Mouse (Mus musculus): ENCODE measurements around the gene Cln3. TPM values are rescaled to one million over a fixed set of nuclear protein-coding genes. Genes with fewer than 3 reads are reported as not detected.

Gene Cln3
- total and polyA plus RNA-seq, 3 experiments = 19.1 to 47.2 (median 20.7) TPM

DNA sequence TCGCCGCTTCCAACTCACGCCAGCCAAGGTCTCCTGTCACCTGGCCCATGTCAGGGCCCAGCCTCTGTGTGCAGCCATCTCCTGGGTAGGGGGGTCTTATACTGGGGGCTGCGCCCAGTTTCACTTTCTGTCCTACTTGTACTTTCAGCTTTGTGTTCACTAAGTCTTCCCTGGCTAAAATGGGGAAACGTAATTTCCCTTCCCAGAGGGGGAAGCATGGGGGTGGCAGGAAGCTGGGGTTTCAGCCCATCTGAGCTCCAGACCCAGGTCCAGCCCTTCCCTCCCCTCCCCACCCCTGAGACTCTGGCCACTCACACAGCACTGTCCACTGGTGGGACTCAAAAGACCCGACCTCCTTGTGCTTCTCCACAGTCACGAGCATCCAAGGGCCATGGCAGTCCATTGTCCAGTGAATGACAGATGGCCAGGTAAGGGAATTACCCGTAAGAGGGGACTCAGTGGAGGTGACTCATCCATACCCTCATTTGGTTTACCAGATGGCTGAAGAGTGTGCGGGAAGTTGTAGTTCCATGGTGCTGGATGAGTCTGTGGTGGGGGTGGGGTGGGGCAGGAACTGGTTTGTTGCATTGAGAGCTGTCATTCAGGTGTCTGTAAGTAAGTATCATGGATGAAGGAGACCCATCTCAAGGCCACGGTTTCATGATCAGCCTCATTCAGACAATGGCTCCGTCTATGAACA lies 9.4 kb upstream of the Cln3 start, which contains the start of gene Il27:
Gene Il27, minus strand, starts transcription at position 80 of the 700 bp plus-strand sequence.
- TF ChIP-seq ZNF384 (IDR thresholded peaks at IDR 0.05; ENCODE audit: low read depth, low read length) (no peak), ETS1 (conservative IDR thresholded peaks at IDR 0.05; ENCODE audit: low read depth, low read length) (peak; percentile 59), JUN (IDR thresholded peaks at IDR 0.05; ENCODE audit: insufficient read depth, low read depth, low read length) (no peak), BHLHE40 (IDR thresholded peaks at IDR 0.05; ENCODE audit: low read depth, low read length) (peak; percentile 70), CHD2 (IDR thresholded peaks at IDR 0.05; ENCODE audit: low read length) (peak; percentile 59), IRF4 (IDR thresholded peaks at IDR 0.05; ENCODE audit: low read depth, low read length) (peak; percentile 22; the same call in 1 of the 2 replicates)
- peaks cover 29 to 34% of the 10 kb centered on the region in 2 experiments for H3K4me1 ChIP-seq (ENCODE audit: control insufficient read depth in 1 of 2, insufficient read depth in 2 of 2)
- no peaks in the 10 kb centered on the region for H3K9me3 ChIP-seq (replicated peaks; ENCODE audit: low read length)
- H3K27me3 ChIP-seq (replicated peaks) = peaks cover 5% of the 10 kb centered on the region
- no peak within 1 kb of the TSS for H3K4me3 ChIP-seq (replicated peaks in 1 of 3; ENCODE audit: low read depth in 2 of 3, low read length in 2 of 3, poor library complexity in 1 of 3)
- no peaks in the 10 kb centered on the region for H3K36me3 ChIP-seq (replicated peaks in 1 of 2; ENCODE audit: control insufficient read depth in 1 of 2, insufficient read depth in 1 of 2, low read length in 1 of 2)
- no peaks in the 10 kb centered on the region for H3K79me2 ChIP-seq (replicated peaks; ENCODE audit: control insufficient read depth, extremely low read depth, insufficient read depth, poor library complexity, severe bottlenecking)
- in situ Hi-C loops (cut with MboI; ENCODE audit: low pct_ligation_motif_present, low pct_unique_long_range_greater_than_20kb, low sequenced_read_pairs) (no loop called here), dilution Hi-C loops (cut with MboI; ENCODE audit: extremely low pct_ligation_motif_present, extremely low pct_unique_long_range_greater_than_20kb, low sequenced_read_pairs) (no loop called here)
- DNase-seq (ENCODE audit: extremely low read depth) = peak; percentile 55
- H3K9ac ChIP-seq (ENCODE audit: insufficient read depth, low read depth) = no peak within 1 kb of the TSS
- H3K4me2 ChIP-seq (ENCODE audit: insufficient read depth, low read depth, poor library complexity, severe bottlenecking) = peak within 1 kb of the TSS; percentile 41
- H3K27ac ChIP-seq (ENCODE audit: insufficient read depth, low read depth) = no peak within 1 kb of the TSS

DNA sequence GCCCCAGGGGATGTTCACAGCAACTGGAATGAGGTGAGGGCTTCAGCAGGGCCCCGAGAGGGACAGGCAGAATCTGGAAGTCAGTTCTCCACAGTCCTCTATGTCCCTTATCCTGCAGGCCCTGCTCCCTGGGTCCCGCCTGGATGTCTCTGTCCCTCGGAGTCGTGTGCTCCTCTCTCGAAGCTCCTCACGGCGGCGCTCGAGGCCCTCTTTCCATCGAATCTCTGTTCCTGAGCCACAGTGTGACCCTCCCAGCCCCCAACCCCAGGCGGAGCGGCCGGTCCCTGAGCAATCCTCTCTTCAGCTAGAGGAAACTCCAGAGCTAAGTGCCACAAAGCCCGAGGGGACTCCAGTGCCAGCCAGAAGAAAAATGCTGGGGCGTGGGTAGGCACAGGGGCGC lies 2.2 kb upstream of the Cln3 start:
- peaks cover 2% of the 10 kb centered on the region for H3K27me3 ChIP-seq (replicated peaks)
- peaks cover 0 to 14% of the 10 kb centered on the region in 2 experiments for H3K36me3 ChIP-seq (replicated peaks in 1 of 2; ENCODE audit: control insufficient read depth in 1 of 2, insufficient read depth in 1 of 2, low read length in 1 of 2)
- H3K79me2 ChIP-seq (replicated peaks; ENCODE audit: control insufficient read depth, extremely low read depth, insufficient read depth, poor library complexity, severe bottlenecking) = no peaks in the 10 kb centered on the region
- peaks cover 9 to 29% of the 10 kb centered on the region in 2 experiments; a peak in 3 of 4 replicates for H3K4me1 ChIP-seq (ENCODE audit: control insufficient read depth in 1 of 2, insufficient read depth in 2 of 2)
- H3K9ac ChIP-seq (ENCODE audit: insufficient read depth, low read depth) = no peak overlapping the region
- dilution Hi-C loops (cut with MboI; ENCODE audit: extremely low pct_ligation_motif_present, extremely low pct_unique_long_range_greater_than_20kb, low sequenced_read_pairs) = no loop called here
- no peak overlapping the region for H3K4me2 ChIP-seq (ENCODE audit: insufficient read depth, low read depth, poor library complexity, severe bottlenecking)
- in situ Hi-C loops (cut with MboI; ENCODE audit: low pct_ligation_motif_present, low pct_unique_long_range_greater_than_20kb, low sequenced_read_pairs) = no loop called here
- H3K9me3 ChIP-seq (replicated peaks; ENCODE audit: low read length) = no peaks in the 10 kb centered on the region
- DNase-seq (ENCODE audit: extremely low read depth) = no peak
- H3K4me3 ChIP-seq (replicated peaks in 1 of 3; ENCODE audit: low read depth in 2 of 3, low read length in 2 of 3, poor library complexity in 1 of 3) = no peak overlapping the region
- H3K27ac ChIP-seq (ENCODE audit: insufficient read depth, low read depth) = no peak overlapping the region
- TF ChIP-seq SMC3 (IDR thresholded peaks at IDR 0.05; ENCODE audit: low read depth, low read length) (0 out of 2 replicates have a peak, but pooled peaks have one; percentile 9), JUND (conservative IDR thresholded peaks at IDR 0.05; ENCODE audit: low read depth, low read length) (no peak), RAD21 (IDR thresholded peaks at IDR 0.05; ENCODE audit: low read depth, low read length) (peak; percentile 14)

DNA sequence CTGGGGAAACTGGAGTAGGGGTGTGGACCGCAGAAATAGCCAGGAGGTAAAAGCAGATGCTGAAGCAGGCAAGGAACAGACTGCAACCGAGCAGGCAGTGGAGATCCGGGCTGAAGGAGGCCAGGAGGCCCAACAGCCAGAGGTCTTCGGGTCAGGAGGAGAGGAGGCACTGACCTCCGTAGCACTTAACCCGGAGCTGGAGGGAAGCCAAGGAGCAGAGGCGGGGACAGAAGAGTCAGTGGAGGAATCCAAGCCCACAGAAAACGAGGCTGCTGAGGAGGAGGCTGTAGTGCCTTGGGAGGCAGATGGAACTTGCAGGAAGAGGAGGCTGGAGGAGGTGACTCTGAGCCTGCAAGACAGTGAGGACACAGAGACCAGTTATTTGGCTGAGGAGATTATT lies 1.2 kb upstream of the Cln3 start:
- Histone ChIP-seq H3K79me2 (replicated peaks; ENCODE audit: control insufficient read depth, extremely low read depth, insufficient read depth, poor library complexity, severe bottlenecking) (no peaks in the 10 kb centered on the region), H3K36me3 (replicated peaks in 1 of 2; ENCODE audit: control insufficient read depth in 1 of 2, insufficient read depth in 1 of 2, low read length in 1 of 2) (peaks cover 0 to 19% of the 10 kb centered on the region in 2 experiments), H3K9me3 (replicated peaks; ENCODE audit: low read length) (no peaks in the 10 kb centered on the region), H3K4me1 (ENCODE audit: control insufficient read depth in 1 of 2, insufficient read depth in 2 of 2) (peaks cover 9 to 36% of the 10 kb centered on the region in 2 experiments; a peak in 3 of 4 replicates), H3K27me3 (replicated peaks) (no peaks in the 10 kb centered on the region), H3K4me2 (ENCODE audit: insufficient read depth, low read depth, poor library complexity, severe bottlenecking) (no peak overlapping the region), H3K27ac (ENCODE audit: insufficient read depth, low read depth) (no peak overlapping the region), H3K4me3 (replicated peaks in 1 of 3; ENCODE audit: low read depth in 2 of 3, low read length in 2 of 3, poor library complexity in 1 of 3) (no peak overlapping the region), H3K9ac (ENCODE audit: insufficient read depth, low read depth) (no peak overlapping the region)
- no peak for DNase-seq (ENCODE audit: extremely low read depth)
- TF ChIP-seq MXI1 (IDR thresholded peaks at IDR 0.05; ENCODE audit: low read depth, low read length) (no peak), ZKSCAN1 (IDR thresholded peaks at IDR 0.05; ENCODE audit: borderline replicate concordance, low read depth, low read length) (no peak), HCFC1 (IDR thresholded peaks at IDR 0.05; ENCODE audit: low read depth, low read length) (no peak), CTCF (conservative IDR thresholded peaks at IDR 0.05 in 1 of 2, IDR thresholded peaks at IDR 0.05 in 1 of 2; ENCODE audit: low read depth in 2 of 2, low read length in 2 of 2) (no peak), POLR2AphosphoS2 (IDR thresholded peaks at IDR 0.05; ENCODE audit: low read depth, low read length) (no peak), IRF4 (IDR thresholded peaks at IDR 0.05; ENCODE audit: low read depth, low read length) (no peak), SMC3 (IDR thresholded peaks at IDR 0.05; ENCODE audit: low read depth, low read length) (no peak)
- in situ Hi-C loops (cut with MboI; ENCODE audit: low pct_ligation_motif_present, low pct_unique_long_range_greater_than_20kb, low sequenced_read_pairs) (no loop called here), dilution Hi-C loops (cut with MboI; ENCODE audit: extremely low pct_ligation_motif_present, extremely low pct_unique_long_range_greater_than_20kb, low sequenced_read_pairs) (no loop called here)
